Mouse (Mus musculus) liver, adult 2 months (tissue): ENCODE results near the gene Acvrl1. TPM values are rescaled to one million over a fixed set of nuclear protein-coding genes. Genes with fewer than 3 reads are reported as not detected.

Source experiments
- DNase-seq: peaks from one replicate; pipeline ENCODE4 v3.0.0-alpha.2; 2011; ENCODE audit warnings: low read depth, low spot score; ENCODE audit errors: extremely low read depth
- H3K27ac ChIP-seq: fragments of 200-500 bp; replicated peaks from 2 replicates; pipeline ENCODE4 v1.5.1; 2012; ENCODE audit warnings: low read depth, mild to moderate bottlenecking, control low read depth, inconsistent platforms, low read length; ENCODE audit not compliant: insufficient read depth
- H3K27me3 ChIP-seq: fragments of 200-500 bp; 2 replicates; pipeline ENCODE4 v1.6.1; 2012; ENCODE audit warnings: mild to moderate bottlenecking, moderate library complexity, low read length, inconsistent platforms; ENCODE audit not compliant: control insufficient read depth, insufficient read depth
- H3K36me3 ChIP-seq: fragments of 200-500 bp; 2 replicates; pipeline ENCODE4 v1.6.1; 2012; ENCODE audit warnings: low read length, inconsistent platforms; ENCODE audit not compliant: control insufficient read depth, insufficient read depth
- H3K4me1 ChIP-seq: fragments of 200-500 bp; 2 replicates; pipeline ENCODE4 v1.6.1; 2011; ENCODE audit warnings: low read length; ENCODE audit not compliant: control insufficient read depth, insufficient read depth
- H3K4me3 ChIP-seq: fragments of 200-500 bp; 2 replicates; pipeline ENCODE4 v1.5.1; 2011; ENCODE audit warnings: low read depth, mild to moderate bottlenecking, control low read depth, low read length, moderate library complexity; ENCODE audit not compliant: insufficient read depth
- H3K79me2 ChIP-seq: fragments of 200-500 bp; 2 replicates; pipeline ENCODE4 v1.6.1; 2012; ENCODE audit warnings: inconsistent platforms, mild to moderate bottlenecking, low read length, moderate library complexity; ENCODE audit not compliant: control insufficient read depth, insufficient read depth
- H3K9ac ChIP-seq: fragments of 200-500 bp; 2 replicates; pipeline ENCODE4 v1.6.1; 2012; ENCODE audit warnings: low read depth, mild to moderate bottlenecking, control low read depth, inconsistent platforms, low read length
- CTCF ChIP-seq: fragments of 200-500 bp; IDR thresholded peaks from 2 replicates; pipeline ENCODE4 v1.5.1; 2011; ENCODE audit warnings: low read depth, low read length, control low read depth
- POLR2A ChIP-seq: fragments of 200-500 bp; IDR thresholded peaks from 2 replicates; pipeline ENCODE4 v1.6.1; 2011; ENCODE audit warnings: low read length, control low read depth; ENCODE audit not compliant: insufficient read depth; ENCODE audit errors: extremely low read depth
- WGBS: fragments of 180-500 bp; shearing (Covaris S2); methylation state at CpG from one replicate; pipeline ENCODE4 v1.1.7; 2018; 5-methylcytosine and 5-hydroxymethylcytosine counted together
- polyA plus RNA-seq: library from polyadenylated mRNA; depleted of rRNA; stranded (reverse); fragments of >200 nt; gene quantifications from 2 replicates; pipeline ENCODE4 v1.2.3, GENCODE M21; 2012
- total RNA-seq: library from RNA; depleted of rRNA; stranded (reverse); fragments of >200 nt; gene quantifications from 2 replicates; pipeline ENCODE4 v1.2.3, GENCODE M21; 2014

Gene Acvrl1
- total and polyA plus RNA-seq, 2 experiments = 3.0 to 4.0 TPM

DNA sequence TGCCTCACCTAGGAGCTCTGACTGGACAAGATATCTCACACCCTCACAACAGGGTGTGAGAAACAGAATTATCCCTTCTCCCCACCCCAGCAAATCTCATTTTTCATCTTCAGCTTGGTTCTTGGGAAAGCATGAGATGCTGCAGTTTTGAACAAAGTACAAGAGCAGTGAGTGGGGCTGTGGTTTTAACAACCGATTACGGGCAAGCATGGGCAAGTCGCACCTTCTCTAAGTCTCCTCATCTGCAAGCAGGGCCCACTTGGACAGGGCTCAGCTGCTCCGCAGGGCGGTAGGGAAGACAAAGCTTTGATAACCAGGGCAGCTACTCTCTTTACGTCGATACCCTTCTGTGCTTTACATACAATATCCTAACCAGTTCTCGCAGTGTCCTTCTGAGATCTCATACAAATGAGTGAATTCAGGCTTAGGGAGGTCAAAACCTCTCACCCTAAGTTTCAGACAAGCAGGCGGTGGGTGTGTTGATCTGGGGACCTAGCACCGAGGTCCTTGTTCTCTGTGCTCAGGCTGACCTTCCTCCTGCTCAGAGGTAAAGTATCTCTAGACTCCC, 42.2 kb downstream of the Acvrl1 start:
- TF ChIP-seq POLR2A = no peak
- DNase-seq = no peak
- Histone ChIP-seq H3K4me1 (0 out of 2 replicates have a peak, but pooled peaks cover 2% of the 10 kb centered on the region), H3K27ac (no peak overlapping the region), H3K9ac (no peak overlapping the region), H3K27me3 (no peaks in the 10 kb centered on the region), H3K4me3 (no peak overlapping the region), H3K36me3 (no peaks in the 10 kb centered on the region), H3K79me2 (peaks cover 8% of the 10 kb centered on the region; the same call in 1 of the 2 replicates)
- WGBS = 93% methylated on average over 10 of the region's 10 CpGs

DNA sequence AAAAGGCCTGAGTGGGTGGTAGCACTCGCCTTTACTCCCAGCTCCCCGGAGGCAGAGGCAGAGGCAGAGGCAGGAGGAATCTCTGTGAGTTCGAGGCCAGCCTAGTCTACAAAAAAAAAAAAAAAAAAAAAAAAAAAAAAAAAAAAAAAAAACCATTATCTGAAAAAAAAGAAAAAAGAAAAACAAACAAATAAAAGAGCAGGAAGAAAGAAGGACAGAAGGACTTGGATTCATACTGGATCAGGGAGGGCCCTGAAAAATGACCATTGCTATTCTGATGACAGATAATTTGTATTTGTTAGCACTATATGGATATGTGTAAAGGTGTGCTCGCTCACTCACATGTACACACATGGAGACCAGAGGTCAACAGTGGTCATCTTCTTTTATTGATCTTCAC, 43.0 kb downstream of the Acvrl1 start:
- Histone ChIP-seq H3K27me3 (no peaks in the 10 kb centered on the region), H3K36me3 (no peaks in the 10 kb centered on the region), H3K4me1 (peaks cover 9% of the 10 kb centered on the region), H3K9ac (no peak overlapping the region), H3K27ac (no peak overlapping the region), H3K79me2 (peaks cover 8% of the 10 kb centered on the region; the same call in 1 of the 2 replicates), H3K4me3 (no peak overlapping the region)
- no peak for DNase-seq
- 75% methylated on average over 4 of the region's 4 CpGs for WGBS
- no peak for TF ChIP-seq CTCF
- no peak for TF ChIP-seq POLR2A

DNA sequence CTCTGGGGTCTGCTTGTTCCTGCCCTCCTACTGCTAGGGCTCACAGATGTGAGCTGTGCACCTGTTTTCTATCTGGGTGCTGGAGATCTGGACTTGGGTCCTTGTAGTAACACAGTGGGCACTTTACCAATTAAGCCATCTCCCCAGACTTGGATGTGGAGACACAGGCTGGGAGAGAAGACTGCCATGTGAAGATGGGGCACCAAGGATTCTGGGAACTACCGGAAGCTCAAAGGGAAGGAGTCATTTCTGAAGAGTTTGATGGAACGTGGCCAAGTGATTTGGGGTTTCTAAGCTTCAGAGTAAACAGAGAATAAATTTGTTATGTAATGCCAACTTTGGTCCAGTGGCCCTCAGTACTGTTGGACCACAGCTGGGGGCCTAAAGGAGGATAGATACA, 43.7 kb downstream of the Acvrl1 start:
- H3K79me2 ChIP-seq = peaks cover 9% of the 10 kb centered on the region; the same call in 1 of the 2 replicates
- H3K4me1 ChIP-seq = peaks cover 16% of the 10 kb centered on the region
- DNase-seq = no peak
- 78% methylated on average over 2 of the region's 2 CpGs for WGBS
- TF ChIP-seq POLR2A = no peak
- TF ChIP-seq CTCF = no peak
- no peak overlapping the region for H3K27ac ChIP-seq
- no peaks in the 10 kb centered on the region for H3K27me3 ChIP-seq
- no peak overlapping the region for H3K9ac ChIP-seq
- H3K4me3 ChIP-seq = no peak overlapping the region
- no peaks in the 10 kb centered on the region for H3K36me3 ChIP-seq

DNA sequence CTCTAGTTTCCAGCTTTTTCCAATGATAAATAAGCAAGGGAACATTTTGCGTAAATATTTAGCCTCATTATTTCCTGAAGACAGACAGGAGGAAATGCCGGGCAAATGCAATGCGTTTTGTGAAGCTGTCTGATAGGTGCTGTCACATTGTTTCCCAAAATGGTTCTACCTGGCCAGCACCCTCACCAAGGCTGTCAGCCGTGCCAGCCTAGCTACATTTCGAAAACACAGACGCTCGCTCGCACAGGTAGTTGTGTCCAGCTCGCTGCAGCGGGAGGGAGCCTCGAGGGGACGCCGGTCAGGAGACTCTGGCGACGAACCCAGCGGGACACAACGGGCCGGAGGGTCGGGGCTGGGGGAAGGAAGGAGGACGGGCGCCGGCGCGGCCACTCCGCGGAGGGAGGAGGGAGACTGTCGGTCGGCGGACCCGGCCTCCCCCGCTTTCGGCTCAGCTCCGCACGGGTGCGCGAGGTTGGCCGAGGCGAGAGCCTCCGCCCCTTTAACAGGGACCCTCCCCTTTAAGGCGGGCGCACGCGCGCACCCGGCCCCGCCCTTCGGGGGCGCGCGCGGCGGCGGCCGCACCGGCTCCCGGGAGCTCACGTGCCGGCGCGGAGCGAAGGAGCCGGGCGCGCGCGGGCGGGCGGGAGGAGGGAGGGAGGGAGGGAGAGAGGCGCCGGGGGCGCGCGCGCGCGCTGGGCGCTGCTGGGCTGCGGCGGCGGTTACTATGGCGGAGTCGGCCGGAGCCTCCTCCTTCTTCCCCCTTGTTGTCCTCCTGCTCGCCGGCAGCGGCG, 45.3 kb downstream of the Acvrl1 start, which contains the start of gene Acvr1b:
Gene Acvr1b, plus strand, starts transcription at position 647 of the 791 bp plus-strand sequence.
- Histone ChIP-seq H3K9ac (peak within 1 kb of the TSS; percentile 100), H3K4me3 (peak within 1 kb of the TSS; percentile 100), H3K79me2 (peaks cover 16% of the 10 kb centered on the region; the same call in 1 of the 2 replicates), H3K27me3 (no peaks in the 10 kb centered on the region), H3K36me3 (no peaks in the 10 kb centered on the region), H3K27ac (peak within 1 kb of the TSS; percentile 100), H3K4me1 (peaks cover 16% of the 10 kb centered on the region)
- peak; percentile 70 for DNase-seq
- TF ChIP-seq POLR2A = peak; percentile 85
- no peak for TF ChIP-seq CTCF
- WGBS = 1% methylated on average over 37 of the region's 87 CpGs

DNA sequence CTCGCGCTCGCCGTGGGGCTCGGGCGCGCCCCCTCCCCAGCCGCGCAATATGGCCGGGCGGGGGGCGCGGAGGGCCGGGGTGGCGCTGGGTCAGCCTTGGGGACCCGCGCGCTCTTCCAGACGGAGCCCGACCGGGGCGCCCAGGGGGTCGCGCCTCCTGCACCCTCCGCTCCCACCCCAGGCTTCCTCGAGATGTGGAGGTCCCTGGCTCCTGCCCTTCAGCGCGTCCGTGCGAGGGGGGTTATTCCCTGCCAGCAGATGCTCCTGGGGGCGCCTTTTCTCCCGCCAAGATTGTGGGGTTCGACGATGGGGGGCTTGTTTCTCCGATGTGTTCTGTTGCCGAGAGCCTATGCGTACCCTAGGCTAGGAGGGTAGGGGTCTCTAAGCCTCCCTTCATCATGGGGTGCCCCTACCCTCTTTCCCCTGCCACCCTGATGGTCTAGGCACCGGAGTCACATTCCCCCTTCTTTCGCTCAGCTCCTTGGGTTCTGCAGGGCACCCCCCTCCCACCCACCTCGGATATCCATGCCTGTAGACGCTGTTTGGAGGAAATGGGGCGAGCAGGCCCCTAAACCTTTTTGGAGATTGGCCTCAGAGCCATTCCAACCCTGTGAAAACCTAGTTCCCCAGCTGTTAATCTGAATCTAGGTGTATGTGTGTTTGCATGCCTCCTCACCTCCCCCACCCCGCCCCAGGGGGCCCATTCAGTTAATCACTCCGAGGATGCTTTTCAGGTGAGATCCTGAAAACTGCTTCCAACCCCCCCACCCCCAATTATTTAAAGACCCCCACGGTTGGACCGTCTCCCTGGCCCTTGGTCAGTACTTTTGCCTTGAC, 46.2 kb downstream of the Acvrl1 start:
- Histone ChIP-seq H3K27me3 (no peaks in the 10 kb centered on the region), H3K36me3 (no peaks in the 10 kb centered on the region), H3K4me3 (peak overlapping the region; percentile 87), H3K79me2 (peaks cover 16% of the 10 kb centered on the region; the same call in 1 of the 2 replicates), H3K4me1 (peaks cover 16% of the 10 kb centered on the region), H3K27ac (no peak overlapping the region), H3K9ac (peak overlapping the region; percentile 94)
- TF ChIP-seq CTCF = no peak
- TF ChIP-seq POLR2A = no peak
- 3% methylated on average over 45 of the region's 46 CpGs for WGBS
- DNase-seq = no peak
